Mouse (Mus musculus) spleen, embryonic (tissue): ENCODE results near the gene Sh3bp1.

Source experiments
- CTCF ChIA-PET: fragments of 350-600 bp; sonication (Branson Sonifier 250); formaldehyde crosslinking; loops from one replicate; lab custom pipeline; 2022; lab: Charles Lee

Gene Sh3bp1

DNA sequence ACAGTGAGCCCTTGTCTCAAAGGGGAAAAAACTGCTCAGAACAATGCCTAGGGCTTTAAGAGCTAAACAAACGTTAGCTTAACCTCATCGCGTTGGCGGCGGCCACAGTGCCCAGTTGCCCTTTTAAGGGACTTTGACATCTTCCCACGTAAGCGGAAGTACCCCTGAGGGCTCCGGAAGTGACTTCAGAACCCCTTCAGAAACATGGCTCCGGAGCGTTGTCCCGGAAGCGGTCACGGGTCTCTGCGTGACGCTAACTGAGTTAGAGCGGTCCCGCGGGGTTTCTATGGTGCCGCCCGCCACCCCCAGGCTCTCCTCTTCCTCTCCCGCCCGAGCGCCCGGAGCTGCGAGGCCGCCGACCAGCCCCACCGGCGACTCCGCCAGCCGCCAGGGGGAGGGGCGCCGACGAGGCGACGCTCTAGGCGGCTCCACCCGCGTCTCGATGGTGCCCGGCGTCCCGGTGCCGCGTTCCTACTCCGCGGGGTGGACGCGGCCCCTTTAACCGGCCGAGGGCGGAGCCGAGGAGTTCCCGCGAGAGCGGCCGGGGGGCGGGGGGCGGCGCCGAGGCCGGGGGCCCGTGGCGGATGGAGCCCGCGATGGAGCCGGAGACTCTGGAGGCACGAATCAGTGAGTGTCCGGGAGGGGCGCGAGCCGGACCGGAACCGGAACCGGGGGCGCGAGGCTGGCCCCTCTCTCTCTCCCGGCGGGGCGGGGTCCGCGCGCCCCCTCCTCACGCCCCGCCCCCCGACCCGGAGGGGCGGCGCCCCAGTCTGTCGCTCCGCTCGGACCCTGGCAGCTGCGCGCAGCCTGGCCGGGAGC lies 22.4 kb upstream of the Sh3bp1 start, which contains the start of gene Gga1:
Gga1 (plus strand) TSS at position 200 of the 819 bp plus-strand sequence.
- CTCF ChIA-PET = interaction anchor here (1.0 to 1.1 kb wide), 2 partner anchors 26 to 54 kb away, joined by 3 read pairs; no protein-coding TSS in a partner anchor

DNA sequence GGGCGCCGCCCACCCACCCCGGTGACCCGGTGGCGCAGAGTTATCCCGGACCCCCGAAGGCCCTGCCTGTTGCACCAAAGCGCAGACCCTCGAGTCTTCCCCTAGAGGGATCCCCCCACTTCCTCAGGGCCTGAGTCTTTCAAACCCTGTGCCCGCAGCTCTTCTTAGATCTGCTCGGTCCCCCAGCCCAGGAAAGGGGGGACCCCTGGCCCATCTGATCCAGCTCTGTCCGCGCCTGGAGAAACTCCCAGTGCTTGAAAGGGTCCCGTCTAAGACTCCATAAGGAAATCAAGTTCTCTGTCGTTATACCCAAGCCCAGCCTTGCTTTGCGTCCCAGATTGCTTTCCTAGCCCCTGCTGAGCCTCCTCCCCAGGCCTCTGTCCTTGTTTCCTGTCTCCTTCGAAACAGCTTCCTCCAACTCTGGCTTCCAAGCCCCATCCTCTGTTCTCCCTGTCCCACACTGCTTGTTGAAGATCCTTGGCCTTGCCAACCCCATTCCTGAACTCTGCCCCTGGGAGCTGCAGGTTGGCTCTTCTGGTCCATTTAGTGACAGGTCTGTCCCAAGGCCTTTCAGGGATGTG lies 21.7 kb upstream of the Sh3bp1 start:
- CTCF ChIA-PET = interaction anchor here (1.0 to 1.1 kb wide), 2 partner anchors 25 to 54 kb away, joined by 3 read pairs; no protein-coding TSS in a partner anchor

DNA sequence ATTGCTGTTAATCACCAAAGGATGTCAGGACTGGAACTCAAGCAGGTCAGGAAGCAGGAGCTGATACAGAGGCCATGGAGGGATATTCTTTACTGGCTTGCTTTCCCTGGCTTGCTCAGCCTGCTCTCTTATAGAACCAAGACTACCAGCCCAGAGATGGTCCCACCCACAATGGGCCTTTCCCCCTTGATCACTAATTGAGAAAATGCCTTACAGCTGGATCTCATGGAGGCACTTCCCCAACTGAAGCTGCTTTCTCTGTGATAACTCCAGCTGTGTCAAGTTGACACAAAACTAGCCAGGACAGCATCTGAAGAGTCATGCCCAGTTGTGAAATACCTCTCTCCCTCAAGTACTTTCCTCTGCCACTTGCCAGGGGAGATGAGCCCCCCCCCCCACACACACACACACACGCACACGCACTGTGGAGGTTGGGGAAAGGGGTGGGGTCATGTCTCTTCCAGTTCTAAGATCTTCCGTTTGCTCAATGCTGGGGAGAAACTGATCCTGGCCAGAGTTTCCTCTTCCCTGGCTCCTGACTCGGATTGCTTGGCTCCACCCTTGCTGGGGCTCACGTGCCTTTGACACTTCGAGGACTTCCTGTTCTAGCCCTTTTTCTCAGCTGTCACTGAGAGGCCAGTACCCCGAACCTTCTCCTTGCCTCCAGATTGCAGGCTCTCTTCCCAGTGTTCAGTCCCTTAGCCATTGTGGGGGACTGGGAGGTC lies 20.6 kb upstream of the Sh3bp1 start:
- CTCF ChIA-PET = interaction anchor here (0.5 to 1.1 kb wide), 2 partner anchors 21 to 53 kb away, joined by 3 read pairs; partner anchors contain the start of genes Gm49510 and Sh3bp1

DNA sequence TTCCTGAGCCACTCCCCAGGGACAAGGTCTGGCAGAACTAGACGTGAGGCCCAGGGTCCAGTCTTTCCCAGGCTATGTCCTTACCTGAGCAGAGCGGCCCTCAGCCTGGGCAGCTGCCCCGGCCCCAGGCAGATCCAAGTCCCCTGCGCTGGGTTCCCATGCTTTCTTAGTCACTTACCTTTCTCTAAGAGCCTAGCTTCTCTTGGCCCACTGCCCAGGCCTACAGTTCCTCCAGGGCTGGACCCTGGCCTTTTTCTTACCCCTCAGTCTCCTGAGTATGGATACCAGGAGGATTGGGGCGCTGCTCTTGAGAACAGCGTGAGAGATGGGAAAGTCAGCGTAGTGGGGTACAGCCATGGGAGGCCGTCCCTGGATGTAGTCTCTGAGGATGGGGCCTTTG lies 19.1 kb upstream of the Sh3bp1 start:
- CTCF ChIA-PET = interaction anchor here (0.6 kb wide), 1 partner anchor 1375 kb away, joined by 7 read pairs; no protein-coding TSS in a partner anchor

DNA sequence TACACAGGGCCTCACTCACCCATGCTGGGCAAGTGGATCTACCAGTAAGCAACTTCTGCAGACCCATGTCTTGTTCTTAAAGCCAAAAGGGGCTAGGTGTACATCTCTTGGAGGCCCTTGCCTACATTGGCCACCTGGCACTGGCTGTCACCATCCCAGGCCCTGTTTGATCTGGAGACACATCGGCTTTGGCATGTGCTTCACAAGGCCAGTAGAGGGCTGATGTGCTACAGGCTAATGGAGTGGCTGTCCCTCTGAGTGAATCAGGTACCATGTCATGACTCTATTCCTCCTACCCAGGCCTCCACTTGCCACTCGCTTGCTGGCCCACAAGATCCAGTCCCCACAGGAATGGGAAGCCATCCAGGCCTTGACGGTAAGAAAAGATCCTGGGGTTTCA lies 17.7 kb upstream of the Sh3bp1 start:
- CTCF ChIA-PET = no interaction called here

DNA sequence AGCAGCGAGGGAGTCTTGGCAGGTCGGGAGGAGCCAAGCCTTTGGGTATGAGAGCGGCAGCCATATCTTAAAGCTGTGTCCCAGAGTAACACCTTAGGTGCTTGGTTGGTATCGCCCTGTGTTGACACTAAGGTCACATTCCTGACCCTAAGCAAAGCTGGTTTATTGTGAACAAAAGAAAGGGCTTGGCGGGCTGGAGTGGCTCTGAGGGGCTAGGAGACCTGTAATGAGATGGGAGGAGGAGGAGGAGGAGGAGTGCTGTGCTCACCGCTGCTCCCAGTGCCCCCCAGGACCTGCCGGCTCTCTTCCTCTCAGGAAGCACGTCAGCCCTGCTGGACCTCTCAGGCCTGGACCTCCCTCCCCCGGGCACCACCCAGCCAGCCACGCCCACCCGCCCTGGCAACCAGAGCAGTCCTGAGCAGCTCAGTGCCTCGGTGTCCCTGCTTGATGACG lies 10.1 kb upstream of the Sh3bp1 start:
- CTCF ChIA-PET = interaction anchor here (0.6 kb wide), 1 partner anchor 908 kb away, joined by 4 read pairs; no protein-coding TSS in a partner anchor

DNA sequence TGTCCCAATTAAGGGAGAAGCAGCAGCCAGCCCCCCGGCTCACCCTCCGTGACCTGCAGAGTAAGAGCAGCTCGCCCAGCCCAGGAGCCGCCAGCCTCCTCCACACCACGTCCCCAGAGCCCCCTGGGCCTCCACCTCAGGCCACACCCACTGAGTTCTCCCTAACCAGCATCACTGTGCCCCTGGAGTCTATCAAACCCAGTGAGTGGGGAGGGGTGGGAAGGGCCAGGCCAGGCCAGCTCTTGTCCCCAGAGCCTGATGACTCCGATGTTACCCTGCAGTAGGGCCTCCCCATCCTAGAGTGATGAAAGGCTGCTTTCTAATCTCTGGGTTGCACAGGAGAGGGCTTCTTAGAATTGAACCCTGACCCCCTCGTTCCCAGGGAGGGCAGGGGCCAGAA lies 7.1 kb upstream of the Sh3bp1 start:
- CTCF ChIA-PET = no interaction called here

DNA sequence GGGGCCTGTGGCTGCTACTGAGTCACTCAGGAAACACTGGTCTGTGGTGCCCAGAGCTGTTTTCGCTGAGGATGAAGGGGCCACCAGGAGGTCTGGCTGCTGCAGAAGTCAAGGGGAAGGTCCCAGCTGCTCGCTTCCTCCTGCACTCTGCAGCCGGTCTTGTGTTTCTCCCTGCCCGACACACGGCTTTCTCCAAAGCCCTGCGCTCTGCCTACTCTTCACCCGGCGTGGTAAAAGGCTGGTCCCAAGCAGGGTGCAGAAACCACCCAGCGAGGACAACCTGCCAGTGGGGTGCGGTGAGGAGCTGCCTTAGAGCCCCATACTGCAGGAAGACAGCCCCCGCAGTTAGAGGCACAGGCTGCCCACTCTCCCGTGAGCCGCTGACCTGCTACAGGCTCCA lies 4.8 kb upstream of the Sh3bp1 start:
- CTCF ChIA-PET = interaction anchor here (1.0 kb wide), 1 partner anchor 21 kb away, joined by 3 read pairs; no protein-coding TSS in a partner anchor

DNA sequence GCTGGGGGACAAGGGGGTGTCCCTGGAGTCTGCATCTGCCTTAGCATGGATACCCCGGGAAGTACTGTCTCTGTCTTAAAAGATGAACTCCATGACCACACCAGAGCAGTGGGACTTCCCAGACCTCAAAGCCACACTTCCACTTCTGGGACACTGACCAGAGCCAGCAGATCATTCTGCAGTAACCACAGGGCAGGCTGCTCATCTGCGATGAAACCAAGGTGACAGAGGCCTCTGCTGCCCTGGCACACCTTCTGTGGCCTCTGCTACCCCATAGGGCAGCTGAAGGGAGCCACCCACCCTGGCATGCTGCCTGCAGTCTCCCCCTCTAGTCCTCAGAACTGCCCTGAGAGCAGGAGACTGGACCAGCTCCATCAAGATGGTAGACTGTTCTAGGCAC lies 3.8 kb upstream of the Sh3bp1 start:
- CTCF ChIA-PET = interaction anchor here (1.0 kb wide), 1 partner anchor 20 kb away, joined by 3 read pairs; no protein-coding TSS in a partner anchor

DNA sequence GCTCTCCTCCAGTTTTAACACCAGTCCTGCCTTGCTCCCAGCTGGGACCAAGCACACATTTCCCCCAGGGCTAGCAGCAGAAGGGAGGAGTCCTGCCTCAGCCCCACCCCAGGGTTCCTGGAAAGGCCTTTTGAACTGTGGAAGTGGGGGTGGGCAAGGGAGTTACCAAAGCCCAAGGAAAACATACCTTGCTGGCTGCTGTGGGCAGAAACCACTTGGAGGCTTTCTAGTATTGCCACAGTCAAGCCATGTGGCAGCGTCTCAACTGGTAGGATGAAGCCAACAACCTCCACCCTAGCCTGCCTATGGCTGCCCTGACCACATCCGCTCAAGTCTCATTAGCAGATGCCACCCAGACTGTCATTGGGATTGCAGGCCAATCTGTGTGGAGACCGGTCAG lies 3.4 kb upstream of the Sh3bp1 start:
- CTCF ChIA-PET = no interaction called here

DNA sequence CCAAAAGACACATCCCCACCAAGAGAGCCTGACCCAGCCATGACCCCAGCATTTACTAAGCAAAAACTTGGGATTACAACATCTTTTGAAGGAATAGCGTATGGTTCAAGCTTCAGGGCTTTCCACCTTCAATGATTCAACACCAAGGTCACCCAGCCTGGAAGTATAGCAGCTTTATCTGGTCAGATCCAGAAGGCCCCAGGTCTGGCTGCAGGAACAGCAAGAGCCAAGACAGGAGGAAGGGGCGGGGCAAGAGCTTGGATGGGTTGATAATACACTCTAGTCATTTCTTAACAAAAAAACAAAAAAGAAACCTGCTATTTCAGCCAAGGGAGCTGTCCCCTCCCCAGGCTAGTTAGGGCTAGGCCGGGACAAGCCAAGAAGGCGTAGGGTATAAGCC lies 2.1 kb upstream of the Sh3bp1 start:
- CTCF ChIA-PET = interaction anchor here (0.6 kb wide), 2 partner anchors 32 to 47 kb away, joined by 3 read pairs; no protein-coding TSS in a partner anchor

DNA sequence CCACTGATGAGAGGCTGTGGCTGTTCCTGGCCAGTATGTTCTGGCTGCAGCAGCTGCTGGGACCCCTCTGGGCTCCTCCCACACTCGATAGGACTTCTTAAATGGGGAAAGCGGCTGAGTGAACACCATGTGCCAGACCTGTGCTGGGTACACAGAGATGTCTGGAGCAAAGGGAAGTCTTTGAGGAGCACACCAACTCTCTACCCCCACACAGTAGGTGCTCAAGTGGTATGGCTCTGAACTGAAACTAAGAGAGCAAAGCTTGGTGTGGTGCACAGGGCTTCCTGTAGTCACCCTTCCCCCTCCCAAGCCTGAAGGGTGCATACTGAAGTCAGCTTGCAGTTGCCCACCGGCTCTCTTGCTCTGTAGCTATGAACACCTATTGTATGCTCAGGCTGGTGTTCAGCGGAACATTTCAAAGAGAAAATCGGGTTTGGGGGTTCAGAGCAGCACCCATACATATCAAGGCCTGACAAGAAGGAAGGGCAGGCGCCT lies 1.0 kb upstream of the Sh3bp1 start:
- CTCF ChIA-PET = interaction anchor here (1.3 kb wide), 1 partner anchor 12 kb away, joined by 4 read pairs; no protein-coding TSS in a partner anchor

DNA sequence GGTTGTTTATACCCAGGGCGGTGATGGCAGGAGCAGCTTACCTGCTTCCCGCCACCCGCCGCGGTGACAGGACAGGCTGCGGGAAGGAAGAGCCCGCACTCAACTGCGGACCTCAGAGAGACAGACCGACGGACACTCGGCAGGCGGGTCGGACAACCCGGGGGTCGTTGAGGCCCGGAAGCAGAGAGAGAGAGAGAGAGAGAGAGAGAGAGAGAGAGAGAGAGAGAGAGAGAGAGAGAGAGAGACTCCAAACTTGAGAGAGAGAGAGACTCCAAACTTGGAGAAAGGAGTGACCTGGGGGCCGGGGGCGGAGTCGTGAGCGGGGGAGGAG lies 194 bp upstream of the Sh3bp1 start, which contains the start of gene Gm49510:
Gm49510 (plus strand) TSS at position 259 of the 331 bp plus-strand sequence.
- CTCF ChIA-PET = interaction anchor here (0.7 to 1.3 kb wide), 2 partner anchors 11 to 21 kb away, joined by 3 to 4 read pairs; no protein-coding TSS in a partner anchor

DNA sequence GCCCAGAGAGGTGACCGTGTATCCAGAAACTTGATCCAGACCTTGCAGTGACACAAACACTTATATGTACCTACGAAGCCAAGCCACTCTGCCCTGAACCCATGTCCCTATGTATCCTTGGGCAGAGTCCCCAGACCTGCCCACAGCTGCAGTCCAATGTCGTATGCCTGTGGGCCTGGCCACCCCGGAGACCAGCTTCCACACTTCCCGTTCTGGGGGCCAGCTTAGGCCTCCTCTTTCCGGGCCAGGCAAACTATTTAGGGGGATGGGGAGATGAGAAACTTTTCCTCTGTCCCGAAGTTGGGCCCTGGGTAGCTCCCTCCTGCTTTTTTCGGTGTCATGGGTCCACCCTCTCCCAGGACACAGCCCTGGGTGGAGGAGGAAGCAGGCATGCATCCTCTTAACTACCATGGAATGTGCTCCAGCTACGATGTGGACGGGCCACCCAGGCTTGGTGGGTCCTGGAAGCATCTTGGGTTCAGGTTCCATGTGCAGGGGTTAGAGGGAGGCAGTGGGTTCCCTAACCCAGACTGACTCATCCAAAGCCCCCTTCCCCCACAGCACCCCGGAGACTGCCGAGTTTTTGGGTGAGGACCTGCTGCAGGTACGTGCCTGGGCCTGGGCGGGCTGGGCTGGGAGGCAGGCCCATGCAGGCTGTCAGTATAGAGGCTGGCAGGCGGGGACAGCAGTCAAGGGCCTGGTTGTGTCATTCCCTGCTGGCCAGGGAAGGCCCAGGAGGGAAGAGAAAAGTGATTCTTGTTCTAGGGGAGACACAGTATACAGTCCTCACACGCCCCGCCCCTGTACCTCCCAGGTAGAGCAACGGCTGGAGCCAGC lies 1.2 kb downstream of the Sh3bp1 start:
- CTCF ChIA-PET = interaction anchor here (0.7 to 2.0 kb wide), 2 partner anchors 10 to 12 kb away, joined by 6 to 13 read pairs; no protein-coding TSS in a partner anchor

DNA sequence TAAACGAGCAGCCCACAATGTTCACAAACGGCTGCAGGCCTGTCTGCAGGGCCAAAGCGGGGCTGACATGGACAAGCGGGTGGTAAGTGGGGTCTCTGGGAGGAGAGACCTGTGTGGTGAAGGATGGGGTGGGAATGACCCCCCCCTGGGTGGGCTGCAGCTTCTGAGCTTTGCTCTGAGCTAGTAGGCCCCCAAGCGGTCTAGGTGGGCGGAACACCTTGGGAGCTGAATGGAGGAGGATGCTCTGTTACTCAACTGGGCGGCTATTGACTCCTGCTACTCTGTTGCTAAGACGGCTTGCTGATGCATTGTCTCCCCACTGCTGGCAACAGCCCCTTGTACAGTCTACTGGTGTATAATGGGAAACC lies 1.8 kb downstream of the Sh3bp1 start:
- CTCF ChIA-PET = interaction anchor here (0.6 to 2.0 kb wide), 3 partner anchors 11 to 69 kb away, joined by 3 to 13 read pairs (median 6); no protein-coding TSS in a partner anchor

DNA sequence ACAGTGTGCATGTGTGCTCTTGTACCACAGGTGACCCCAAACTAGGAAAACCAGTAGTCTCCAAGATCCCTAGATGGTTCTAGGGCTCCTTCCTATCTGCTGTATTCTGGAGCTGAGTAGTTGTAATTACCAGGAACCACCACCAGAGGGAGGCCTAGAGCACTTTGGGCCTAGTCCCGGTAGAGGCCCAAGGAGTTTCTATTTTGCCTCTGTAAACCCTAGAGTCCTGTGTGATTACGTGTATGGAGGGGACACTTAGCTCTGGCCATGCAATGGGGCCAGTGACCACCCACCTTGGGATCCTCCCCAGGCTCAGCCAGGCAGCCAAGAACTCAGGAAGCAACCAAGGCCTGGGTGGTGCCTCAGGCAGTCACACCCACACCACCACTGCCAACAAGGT lies 3.7 kb downstream of the Sh3bp1 start:
- CTCF ChIA-PET = interaction anchor here (0.8 to 2.0 kb wide), 5 partner anchors 9 to 57 kb away, joined by 3 to 6 read pairs (median 3); partner anchors contain the start of gene Pdxp

DNA sequence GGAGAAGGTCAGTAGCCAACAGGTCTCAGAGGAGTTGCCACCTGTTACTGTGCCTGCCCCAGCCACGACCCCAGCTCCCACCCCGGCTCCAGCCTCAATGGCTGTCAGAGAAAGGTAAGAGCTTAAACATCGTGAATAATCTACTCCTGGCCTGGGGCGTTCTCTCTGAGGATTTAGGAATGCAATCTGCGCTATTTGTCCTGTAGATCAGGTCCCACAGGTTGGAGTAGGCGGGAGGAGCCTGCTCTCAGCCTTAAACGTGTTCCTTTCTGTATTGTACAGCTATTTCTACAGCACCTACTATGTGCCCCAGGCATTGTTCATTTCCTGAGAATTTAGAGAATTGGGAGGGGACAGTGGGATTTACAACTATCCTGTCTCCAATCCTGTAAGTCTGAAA lies 8.8 kb downstream of the Sh3bp1 start:
- CTCF ChIA-PET = no interaction called here

DNA sequence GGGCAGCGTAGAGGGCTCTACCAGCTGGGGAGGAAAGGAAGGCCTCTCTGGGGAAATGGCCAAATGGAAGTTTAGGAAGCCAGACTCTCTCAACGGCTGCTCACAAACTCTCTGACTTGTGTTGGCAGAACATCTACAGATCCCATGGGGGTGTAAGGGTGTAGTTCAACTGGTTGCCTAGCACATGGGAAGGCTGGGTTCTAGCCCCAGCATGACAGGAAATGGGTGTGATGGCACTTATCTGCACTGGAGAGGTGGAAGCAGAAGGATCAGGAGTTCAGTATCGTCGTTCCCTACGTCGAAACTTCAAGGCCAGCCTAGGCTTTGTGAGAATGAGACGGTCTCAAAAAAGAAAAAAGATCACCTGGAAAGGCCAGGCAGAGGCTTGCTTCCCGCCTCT lies 9.4 kb downstream of the Sh3bp1 start:
- CTCF ChIA-PET = interaction anchor here (0.7 kb wide), 1 partner anchor 65 kb away, joined by 3 read pairs; no protein-coding TSS in a partner anchor

DNA sequence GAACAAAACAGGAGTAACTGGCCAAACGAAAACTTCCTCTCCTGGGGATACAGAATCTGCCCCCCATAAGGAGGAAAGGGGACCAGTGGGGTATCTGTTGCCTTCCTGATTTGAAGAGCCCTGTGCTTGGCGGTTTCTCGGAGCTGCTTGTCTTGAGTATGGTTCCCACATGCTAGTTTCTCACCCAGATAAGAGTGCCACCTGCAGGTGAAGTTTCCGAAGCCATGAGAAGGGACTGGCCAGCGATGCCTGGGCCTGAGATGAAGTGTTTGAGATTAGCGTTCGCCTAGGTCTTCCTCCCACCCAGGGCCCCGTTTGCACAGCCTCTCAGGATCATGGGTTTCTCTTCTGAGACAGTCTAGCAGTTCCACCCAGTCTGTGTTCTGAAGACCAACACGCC lies 12.5 kb downstream of the Sh3bp1 start:
- CTCF ChIA-PET = interaction anchor here (1.7 kb wide), 1 partner anchor 10 kb away, joined by 6 read pairs; no protein-coding TSS in a partner anchor

DNA sequence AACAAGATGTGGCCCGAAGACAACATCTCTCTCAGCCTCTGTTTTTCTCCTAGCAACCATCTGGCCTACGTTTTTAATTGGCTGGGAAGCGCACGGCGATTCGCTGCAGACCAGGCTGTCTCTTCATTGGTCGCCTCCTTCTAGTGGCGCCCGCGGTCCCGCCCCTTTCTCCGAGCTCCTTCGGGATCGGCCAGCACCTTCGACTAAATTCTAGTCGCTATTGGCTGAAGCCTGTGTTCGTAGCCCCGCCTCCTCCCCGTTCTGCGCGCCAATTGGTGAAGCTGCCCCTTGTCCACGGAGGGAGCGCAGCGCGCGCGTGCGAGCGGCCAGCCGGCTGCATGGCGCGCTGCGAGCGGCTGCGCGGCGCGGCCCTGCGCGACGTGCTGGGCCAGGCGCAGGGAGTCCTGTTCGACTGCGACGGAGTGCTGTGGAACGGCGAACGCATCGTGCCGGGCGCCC lies 14.1 kb downstream of the Sh3bp1 start, which contains the start of gene Pdxp:
Pdxp (plus strand) TSS at position 288 of the 459 bp plus-strand sequence.
- CTCF ChIA-PET = interaction anchor here (0.6 to 1.2 kb wide), 3 partner anchors 10 to 157 kb away, joined by 3 to 5 read pairs (median 3); no protein-coding TSS in a partner anchor
